Mouse (Mus musculus) liver, adult 2 months (tissue): Measurements from ENCODE around the gene Ssh2. TPM values are rescaled to one million over a fixed set of nuclear protein-coding genes. Genes with fewer than 3 reads are reported as not detected.

Experiments
- DNase-seq: peaks from one replicate; pipeline ENCODE4 v3.0.0-alpha.2; 2011; ENCODE audit warnings: low read depth, low spot score; ENCODE audit errors: extremely low read depth
- H3K27ac ChIP-seq: fragments of 200-500 bp; replicated peaks from 2 replicates; pipeline ENCODE4 v1.5.1; 2012; ENCODE audit warnings: low read depth, mild to moderate bottlenecking, control low read depth, inconsistent platforms, low read length; ENCODE audit not compliant: insufficient read depth
- H3K27me3 ChIP-seq: fragments of 200-500 bp; 2 replicates; pipeline ENCODE4 v1.6.1; 2012; ENCODE audit warnings: mild to moderate bottlenecking, moderate library complexity, low read length, inconsistent platforms; ENCODE audit not compliant: control insufficient read depth, insufficient read depth
- H3K36me3 ChIP-seq: fragments of 200-500 bp; 2 replicates; pipeline ENCODE4 v1.6.1; 2012; ENCODE audit warnings: low read length, inconsistent platforms; ENCODE audit not compliant: control insufficient read depth, insufficient read depth
- H3K4me1 ChIP-seq: fragments of 200-500 bp; 2 replicates; pipeline ENCODE4 v1.6.1; 2011; ENCODE audit warnings: low read length; ENCODE audit not compliant: control insufficient read depth, insufficient read depth
- H3K4me3 ChIP-seq: fragments of 200-500 bp; 2 replicates; pipeline ENCODE4 v1.5.1; 2011; ENCODE audit warnings: low read depth, mild to moderate bottlenecking, control low read depth, low read length, moderate library complexity; ENCODE audit not compliant: insufficient read depth
- H3K79me2 ChIP-seq: fragments of 200-500 bp; 2 replicates; pipeline ENCODE4 v1.6.1; 2012; ENCODE audit warnings: inconsistent platforms, mild to moderate bottlenecking, low read length, moderate library complexity; ENCODE audit not compliant: control insufficient read depth, insufficient read depth
- H3K9ac ChIP-seq: fragments of 200-500 bp; 2 replicates; pipeline ENCODE4 v1.6.1; 2012; ENCODE audit warnings: low read depth, mild to moderate bottlenecking, control low read depth, inconsistent platforms, low read length
- CTCF ChIP-seq: fragments of 200-500 bp; IDR thresholded peaks from 2 replicates; pipeline ENCODE4 v1.5.1; 2011; ENCODE audit warnings: low read depth, low read length, control low read depth
- POLR2A ChIP-seq: fragments of 200-500 bp; IDR thresholded peaks from 2 replicates; pipeline ENCODE4 v1.6.1; 2011; ENCODE audit warnings: low read length, control low read depth; ENCODE audit not compliant: insufficient read depth; ENCODE audit errors: extremely low read depth
- WGBS: fragments of 180-500 bp; shearing (Covaris S2); methylation state at CpG from one replicate; pipeline ENCODE4 v1.1.7; 2018; 5-methylcytosine and 5-hydroxymethylcytosine counted together
- polyA plus RNA-seq: library from polyadenylated mRNA; depleted of rRNA; stranded (reverse); fragments of >200 nt; gene quantifications from 2 replicates; pipeline ENCODE4 v1.2.3, GENCODE M21; 2012
- total RNA-seq: library from RNA; depleted of rRNA; stranded (reverse); fragments of >200 nt; gene quantifications from 2 replicates; pipeline ENCODE4 v1.2.3, GENCODE M21; 2014

Ssh2 gene
- total and polyA plus RNA-seq, 2 experiments: 3.7 to 20.1 TPM

- H3K9ac ChIP-seq: no peak overlapping the region
- H3K27me3 ChIP-seq: no peaks in the 10 kb centered on the region
- H3K27ac ChIP-seq: no peak overlapping the region
- no peak for DNase-seq
- no peaks in the 10 kb centered on the region for H3K79me2 ChIP-seq
- no peak overlapping the region for H3K4me3 ChIP-seq
- no peaks in the 10 kb centered on the region for H3K36me3 ChIP-seq
- peaks cover 3% of the 10 kb centered on the region; the same call in 1 of the 2 replicates for H3K4me1 ChIP-seq
- 90% methylated on average over 9 of the region's 9 CpGs for WGBS
- no peak for TF ChIP-seq CTCF
- no peak for TF ChIP-seq POLR2A
Measured at GRCm38 (mm10) chr11:77468397-77468796, 252.3 kb downstream of the Ssh2 start.

- no peak overlapping the region for H3K9ac ChIP-seq
- no peaks in the 10 kb centered on the region for H3K79me2 ChIP-seq
- TF ChIP-seq POLR2A (no peak), CTCF (no peak)
- no peak overlapping the region for H3K27ac ChIP-seq
- H3K36me3 ChIP-seq: no peaks in the 10 kb centered on the region
- no peaks in the 10 kb centered on the region for H3K27me3 ChIP-seq
- 93% methylated on average over 29 of the region's 29 CpGs for WGBS
- H3K4me3 ChIP-seq: no peak overlapping the region
- DNase-seq: no peak
- peaks cover 3% of the 10 kb centered on the region; the same call in 1 of the 2 replicates for H3K4me1 ChIP-seq
Measured at GRCm38 (mm10) chr11:77471407-77471806, 255.3 kb downstream of the Ssh2 start.

GRCm38 (mm10) chr11:77472775-77473174 is 256.7 kb downstream of the Ssh2 start:
- 0 out of 2 replicates have a peak, but pooled peaks cover 5% of the 10 kb centered on the region for H3K4me1 ChIP-seq
- no peak for TF ChIP-seq CTCF
- no peak for TF ChIP-seq POLR2A
- H3K27ac ChIP-seq: no peak overlapping the region
- H3K4me3 ChIP-seq: no peak overlapping the region
- no peaks in the 10 kb centered on the region for H3K27me3 ChIP-seq
- H3K36me3 ChIP-seq: no peaks in the 10 kb centered on the region
- H3K79me2 ChIP-seq: no peaks in the 10 kb centered on the region
- H3K9ac ChIP-seq: no peak overlapping the region
- 95% methylated on average over 16 of the region's 16 CpGs for WGBS
- no peak for DNase-seq

GRCm38 (mm10) chr11:77476216-77476615 is 260.1 kb downstream of the Ssh2 start:
- Histone ChIP-seq H3K4me3 (no peak overlapping the region), H3K27ac (no peak overlapping the region), H3K79me2 (no peaks in the 10 kb centered on the region), H3K9ac (no peak overlapping the region), H3K27me3 (no peaks in the 10 kb centered on the region), H3K36me3 (no peaks in the 10 kb centered on the region), H3K4me1 (0 out of 2 replicates have a peak, but pooled peaks cover 5% of the 10 kb centered on the region)
- TF ChIP-seq POLR2A (no peak), CTCF (no peak)
- no peak for DNase-seq
- 97% methylated on average over 14 of the region's 14 CpGs for WGBS

DNA sequence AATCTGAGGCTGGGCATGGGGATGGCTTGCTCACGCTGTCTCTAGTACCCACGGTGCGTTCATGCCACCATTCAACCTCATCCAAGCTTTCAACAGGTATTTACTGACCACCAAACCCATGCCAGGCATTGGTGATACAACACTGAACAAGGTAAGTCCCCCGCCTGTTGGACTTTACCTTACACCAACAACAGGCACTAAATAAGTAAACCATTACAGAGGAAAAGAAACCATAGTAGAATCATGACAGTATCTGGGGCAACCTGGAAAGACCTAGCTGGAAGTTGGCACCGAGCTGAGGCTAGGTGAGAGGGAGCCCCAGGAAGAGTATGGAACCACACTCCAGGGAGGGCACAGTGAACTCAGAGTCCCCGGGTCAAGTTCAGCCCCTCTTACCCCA is 260.8 kb downstream of the Ssh2 start:
- Histone ChIP-seq H3K4me1 (0 out of 2 replicates have a peak, but pooled peaks cover 5% of the 10 kb centered on the region), H3K27ac (no peak overlapping the region)
- peak; percentile 59 for DNase-seq

GRCm38 (mm10) chr11:77483043-77483442 is 267.0 kb downstream of the Ssh2 start:
- TF ChIP-seq CTCF: no peak
- 73% methylated on average over 3 of the region's 3 CpGs for whole genome bisulfite sequencing
- Histone ChIP-seq H3K79me2 (0 out of 2 replicates have a peak, but pooled peaks cover 5% of the 10 kb centered on the region), H3K27me3 (no peaks in the 10 kb centered on the region), H3K27ac (no peak overlapping the region), H3K4me1 (no peaks in the 10 kb centered on the region), H3K4me3 (no peak overlapping the region), H3K9ac (no peak overlapping the region), H3K36me3 (no peaks in the 10 kb centered on the region)
- no peak for DNase-seq

More for the DNA sequence above, 260.8 kb downstream of the Ssh2 start:
- H3K4me3 ChIP-seq: no peak overlapping the region
- H3K36me3 ChIP-seq: no peaks in the 10 kb centered on the region
- 32% methylated on average over 6 of the region's 6 CpGs for WGBS
- no peak overlapping the region for H3K9ac ChIP-seq
- no peaks in the 10 kb centered on the region for H3K79me2 ChIP-seq
- TF ChIP-seq CTCF (no peak), POLR2A (no peak)
- no peaks in the 10 kb centered on the region for H3K27me3 ChIP-seq
